Mouse (Mus musculus) G1E (cell line): ENCODE measurements around the gene Map2k4.

ENCODE experiments used
- CTCF ChIP-seq: IDR thresholded peaks from 2 replicates; pipeline ENCODE4 v1.5.1; 2012; ENCODE audit warnings: low read depth, low read length, inconsistent platforms, mixed read lengths
- GATA1 ChIP-seq: IDR thresholded peaks from 2 replicates; pipeline ENCODE4 v1.6.1; 2012; ENCODE audit warnings: borderline replicate concordance, low read length, inconsistent platforms, mixed read lengths
- POLR2AphosphoS5 ChIP-seq: IDR thresholded peaks from 2 replicates; pipeline ENCODE4 v1.6.1; 2012; ENCODE audit warnings: low read depth, low read length, inconsistent platforms; ENCODE audit not compliant: insufficient replicate concordance
- TAL1 ChIP-seq: conservative IDR thresholded peaks from 2 replicates; pipeline ENCODE4 v1.6.1; 2012; ENCODE audit warnings: low read depth, low read length, inconsistent platforms, mixed read lengths

DNA sequence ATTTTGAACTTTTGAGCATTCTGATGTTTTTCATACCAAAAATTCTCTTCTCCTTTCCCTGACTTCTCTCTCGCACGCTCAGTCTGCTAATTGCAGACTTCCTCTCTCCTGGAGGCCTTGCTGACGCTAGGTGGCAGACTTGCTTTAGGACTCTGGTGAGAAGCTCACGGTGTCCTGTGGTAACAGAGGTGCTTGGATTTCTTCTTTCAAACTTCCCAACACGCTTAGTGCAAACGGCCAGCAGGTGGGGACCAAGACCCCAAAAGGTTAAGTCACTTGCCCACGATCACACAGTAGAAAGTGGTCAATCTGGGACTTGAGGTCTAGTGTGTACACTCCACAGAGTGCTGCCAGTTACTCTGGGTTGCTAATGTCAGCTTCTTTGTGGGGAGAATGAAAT lies 32.8 kb upstream of the Map2k4 start:
- TF ChIP-seq CTCF (no peak), TAL1 (no peak), GATA1 (no peak), POLR2AphosphoS5 (no peak)
